Mouse (Mus musculus): ENCODE data around the gene Car5a. TPM values are rescaled to one million over a fixed set of nuclear protein-coding genes. Genes with fewer than 3 reads are reported as not detected.
A peak's percentile ranks its signal among the peaks of the same experiment; 100 is the strongest.

Car5a gene
- total and polyA plus RNA-seq, 2 experiments from 2014 or later = 0.52 TPM; not detected in 1

- 33% methylated on average over 4 of the region's 4 CpGs for WGBS
- Histone ChIP-seq H3K9ac (no peak overlapping the region), H3K27ac (ENCODE audit: low read depth, low read length) (peak overlapping the region; percentile 57; the same call in 1 of the 2 replicates)
These were observed 23.3 kb upstream of the Car5a start for GRCm38 (mm10) chr8:121967977-121968376.

GRCm38 (mm10) chr8:121966714-121967448 is 22.2 kb upstream of the Car5a start:
- H3K36me3 ChIP-seq (ENCODE audit: insufficient read depth) = no peaks in the 10 kb centered on the region
- H3K4me2 ChIP-seq (ENCODE audit: low read depth) = no peak overlapping the region
- DNase-seq (no peak), ATAC-seq (peak; percentile 47; the same call in 1 of the 2 replicates)
- H3K9me3 ChIP-seq (ENCODE audit: low read length) = no peaks in the 10 kb centered on the region
- no peak overlapping the region for H3K9ac ChIP-seq
- no peak for TF ChIP-seq CTCF (IDR thresholded peaks at IDR 0.05; ENCODE audit: low read depth)
- 0 out of 2 replicates have a peak overlapping the region, but pooled peaks have one; percentile 9 for H3K27ac ChIP-seq (ENCODE audit: low read depth, low read length)
- H3K27me3 ChIP-seq (ENCODE audit: insufficient read depth, low read length) = no peaks in the 10 kb centered on the region
- H3K4me3 ChIP-seq (ENCODE audit: low read depth, low read length) = no peak overlapping the region
- 38% methylated on average over 7 of the region's 7 CpGs for WGBS
- peaks cover 11% of the 10 kb centered on the region for H3K4me1 ChIP-seq (ENCODE audit: insufficient read depth)

More at GRCm38 (mm10) chr8:121967977-121968376, 23.3 kb upstream of the Car5a start:
- H3K27me3 ChIP-seq (ENCODE audit: insufficient read depth, low read length) = no peaks in the 10 kb centered on the region
- peaks cover 11% of the 10 kb centered on the region for H3K4me1 ChIP-seq (ENCODE audit: insufficient read depth)
- no peak overlapping the region for H3K4me2 ChIP-seq (ENCODE audit: low read depth)
- no peak for ATAC-seq
- H3K36me3 ChIP-seq (ENCODE audit: insufficient read depth) = no peaks in the 10 kb centered on the region
- H3K9me3 ChIP-seq (ENCODE audit: low read length) = no peaks in the 10 kb centered on the region
- H3K4me3 ChIP-seq (ENCODE audit: low read depth, low read length) = no peak overlapping the region
- no peak for DNase-seq
- TF ChIP-seq CTCF (IDR thresholded peaks at IDR 0.05; ENCODE audit: low read depth) = no peak

DNA sequence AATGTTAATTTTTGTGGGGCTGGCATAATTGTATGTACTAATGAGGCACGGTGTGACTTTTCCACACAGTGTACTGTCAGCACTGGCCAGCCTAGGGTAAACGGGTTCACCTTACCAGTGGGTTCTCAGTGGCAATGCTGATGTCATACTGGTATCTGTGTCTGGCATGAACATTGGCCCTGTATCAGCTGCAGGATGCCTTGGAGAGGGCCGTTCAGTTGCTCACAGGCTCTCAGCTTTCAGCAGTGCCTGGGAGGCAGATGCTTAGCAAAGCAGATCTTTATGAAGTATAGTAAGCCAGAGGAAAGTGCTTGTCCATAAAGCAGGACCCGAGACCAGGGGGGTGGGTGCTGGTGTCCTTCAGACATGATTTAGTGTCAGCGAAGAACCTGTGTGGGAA is 21.4 kb upstream of the Car5a start:
- Histone ChIP-seq H3K9ac (no peak overlapping the region), H3K36me3 (ENCODE audit: insufficient read depth) (no peaks in the 10 kb centered on the region), H3K4me2 (ENCODE audit: low read depth) (no peak overlapping the region), H3K9me3 (ENCODE audit: low read length) (no peaks in the 10 kb centered on the region), H3K27me3 (ENCODE audit: insufficient read depth, low read length) (no peaks in the 10 kb centered on the region), H3K4me3 (ENCODE audit: low read depth, low read length) (no peak overlapping the region), H3K27ac (ENCODE audit: low read depth, low read length) (0 out of 2 replicates have a peak overlapping the region, but pooled peaks have one; percentile 9), H3K4me1 (ENCODE audit: insufficient read depth) (peaks cover 11% of the 10 kb centered on the region; the same call in 1 of the 2 replicates)
- DNase-seq = no peak
- WGBS = 59% methylated on average over 5 of the region's 5 CpGs
- TF ChIP-seq CTCF (IDR thresholded peaks at IDR 0.05; ENCODE audit: low read depth) = no peak
- no peak for ATAC-seq

GRCm38 (mm10) chr8:121964716-121965512 is 20.2 kb upstream of the Car5a start:
- Histone ChIP-seq H3K9me3 (ENCODE audit: low read length) (no peaks in the 10 kb centered on the region), H3K4me3 (ENCODE audit: low read depth, low read length) (no peak overlapping the region), H3K4me2 (ENCODE audit: low read depth) (no peak overlapping the region), H3K9ac (no peak overlapping the region), H3K27ac (ENCODE audit: low read depth, low read length) (no peak overlapping the region), H3K36me3 (ENCODE audit: insufficient read depth) (no peaks in the 10 kb centered on the region), H3K4me1 (ENCODE audit: insufficient read depth) (peaks cover 11% of the 10 kb centered on the region; the same call in 1 of the 2 replicates), H3K27me3 (ENCODE audit: insufficient read depth, low read length) (no peaks in the 10 kb centered on the region)
- TF ChIP-seq CTCF (IDR thresholded peaks at IDR 0.05; ENCODE audit: low read depth) = no peak
- no peak for ATAC-seq
- DNase-seq = no peak
- 82% methylated on average over 8 of the region's 8 CpGs for WGBS

- H3K9ac ChIP-seq = no peak overlapping the region
- peaks cover 8% of the 10 kb centered on the region; the same call in 1 of the 2 replicates for H3K4me1 ChIP-seq (ENCODE audit: insufficient read depth)
- H3K9me3 ChIP-seq (ENCODE audit: low read length) = no peaks in the 10 kb centered on the region
- ATAC-seq (no peak), DNase-seq (no peak)
- TF ChIP-seq CTCF (IDR thresholded peaks at IDR 0.05; ENCODE audit: low read depth) = no peak
- H3K4me2 ChIP-seq (ENCODE audit: low read depth) = no peak overlapping the region
- H3K27ac ChIP-seq (ENCODE audit: low read depth, low read length) = no peak overlapping the region
- 78% methylated on average over 3 of the region's 3 CpGs for WGBS
- no peak overlapping the region for H3K4me3 ChIP-seq (ENCODE audit: low read depth, low read length)
- no peaks in the 10 kb centered on the region for H3K36me3 ChIP-seq (ENCODE audit: insufficient read depth)
- no peaks in the 10 kb centered on the region for H3K27me3 ChIP-seq (ENCODE audit: insufficient read depth, low read length)
These were observed 18.2 kb upstream of the Car5a start for GRCm38 (mm10) chr8:121962892-121963291.

DNA sequence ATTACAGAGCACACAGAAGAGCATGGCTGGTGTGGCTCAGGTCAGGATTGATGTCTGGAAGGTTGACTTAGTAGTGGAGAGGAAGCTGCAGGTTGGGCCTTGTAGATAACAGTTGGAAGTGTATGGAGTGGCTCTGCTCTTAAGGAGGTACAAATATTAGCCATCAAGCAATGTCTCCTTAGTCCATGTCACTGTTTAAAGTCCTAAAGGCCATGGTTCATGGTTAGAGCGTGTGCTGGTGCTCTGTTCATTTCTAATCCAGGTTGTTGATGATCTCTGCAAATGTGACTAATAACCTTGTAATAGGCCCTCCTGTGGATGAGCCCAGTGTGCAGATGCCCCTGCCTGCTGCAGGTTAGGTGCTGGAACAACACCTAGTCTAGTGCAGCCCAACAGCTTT is 13.7 kb upstream of the Car5a start:
- Histone ChIP-seq H3K9ac (no peak overlapping the region), H3K4me3 (ENCODE audit: low read depth, low read length) (no peak overlapping the region), H3K36me3 (ENCODE audit: insufficient read depth) (peaks cover 8% of the 10 kb centered on the region), H3K27me3 (ENCODE audit: insufficient read depth, low read length) (no peaks in the 10 kb centered on the region), H3K4me1 (ENCODE audit: insufficient read depth) (no peaks in the 10 kb centered on the region), H3K4me2 (ENCODE audit: low read depth) (no peak overlapping the region), H3K27ac (ENCODE audit: low read depth, low read length) (no peak overlapping the region), H3K9me3 (ENCODE audit: low read length) (no peaks in the 10 kb centered on the region)
- no peak for DNase-seq
- 92% methylated on average over 1 of the region's 1 CpGs for WGBS
- ATAC-seq = no peak
- no peak for TF ChIP-seq CTCF (IDR thresholded peaks at IDR 0.05; ENCODE audit: low read depth)
